Mouse (Mus musculus) gastrocnemius, adult 8-10 months (tissue): ENCODE measurements around the gene Prss32. TPM values are rescaled to one million over a fixed set of nuclear protein-coding genes. Genes with fewer than 3 reads are reported as not detected.
"Not testable (repeated sequence)": the region's sequence is repeated elsewhere in the genome, so short reads cannot be mapped to it uniquely, and the experiment has no call there.

ENCODE experiments used
- DNase-seq, 2 experiments: peaks; one replicate each; pipeline ENCODE4 v3.0.0; 2022; ENCODE audit warnings: low spot score in 2 of 2
- microRNA-seq: library from miRNA; unstranded; fragments of <30 nt; microRNA quantifications from one replicate; pipeline ENCODE4 v1.2.0, GENCODE M21; 2022
- total RNA-seq, 4 experiments: library from RNA; stranded (reverse); gene quantifications; 2 replicates each; pipeline ENCODE4 v1.2.4; 2022

Prss32 gene
- total RNA-seq, 4 experiments from 2014 or later, result not detected

DNA sequence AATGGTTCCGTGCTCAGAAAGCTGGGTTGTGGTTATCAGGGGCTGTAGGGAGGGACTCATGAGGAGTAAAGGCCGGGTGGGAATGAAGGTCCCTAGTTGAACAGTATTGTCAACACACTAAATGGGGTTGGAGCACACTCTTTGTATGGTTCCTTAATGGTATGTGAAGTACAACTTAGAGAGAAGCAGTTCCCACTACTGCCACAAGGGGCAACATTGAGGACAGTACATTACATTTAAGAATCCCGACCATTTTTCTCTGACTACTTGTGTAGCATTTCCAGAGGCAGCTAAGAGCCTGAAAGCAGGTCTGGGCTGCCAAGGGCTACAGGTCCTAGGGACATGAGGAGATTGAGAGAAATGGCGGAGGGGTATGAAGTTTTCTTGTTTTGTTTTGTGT, 2.5 kb upstream of the Prss32 start:
- DNase-seq, result peak in 1 of 2 experiments; percentile 37

- no peak for DNase-seq
These were observed 379 bp upstream of the Prss32 start for GRCm38 (mm10) chr17:23843141-23843811.

DNA sequence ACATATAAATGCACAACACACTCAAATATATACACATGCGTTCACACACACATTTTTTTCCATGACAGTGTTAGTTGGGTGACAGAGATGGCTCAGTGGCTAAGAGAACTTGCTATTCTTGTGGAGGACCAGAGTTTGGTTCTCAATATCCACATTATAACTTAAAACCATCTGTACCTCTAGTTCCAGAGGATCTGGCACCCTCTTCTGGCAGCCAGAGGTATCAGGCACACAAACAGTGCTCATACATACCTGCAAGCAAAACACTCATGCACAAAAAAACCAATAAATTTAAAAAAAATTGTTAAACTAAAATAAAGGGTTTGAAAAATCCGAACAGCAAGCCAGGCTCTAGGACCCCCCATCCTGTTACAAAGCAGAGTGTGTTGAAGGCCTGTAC, 6.4 kb downstream of the Prss32 start:
- no peak for DNase-seq

DNA sequence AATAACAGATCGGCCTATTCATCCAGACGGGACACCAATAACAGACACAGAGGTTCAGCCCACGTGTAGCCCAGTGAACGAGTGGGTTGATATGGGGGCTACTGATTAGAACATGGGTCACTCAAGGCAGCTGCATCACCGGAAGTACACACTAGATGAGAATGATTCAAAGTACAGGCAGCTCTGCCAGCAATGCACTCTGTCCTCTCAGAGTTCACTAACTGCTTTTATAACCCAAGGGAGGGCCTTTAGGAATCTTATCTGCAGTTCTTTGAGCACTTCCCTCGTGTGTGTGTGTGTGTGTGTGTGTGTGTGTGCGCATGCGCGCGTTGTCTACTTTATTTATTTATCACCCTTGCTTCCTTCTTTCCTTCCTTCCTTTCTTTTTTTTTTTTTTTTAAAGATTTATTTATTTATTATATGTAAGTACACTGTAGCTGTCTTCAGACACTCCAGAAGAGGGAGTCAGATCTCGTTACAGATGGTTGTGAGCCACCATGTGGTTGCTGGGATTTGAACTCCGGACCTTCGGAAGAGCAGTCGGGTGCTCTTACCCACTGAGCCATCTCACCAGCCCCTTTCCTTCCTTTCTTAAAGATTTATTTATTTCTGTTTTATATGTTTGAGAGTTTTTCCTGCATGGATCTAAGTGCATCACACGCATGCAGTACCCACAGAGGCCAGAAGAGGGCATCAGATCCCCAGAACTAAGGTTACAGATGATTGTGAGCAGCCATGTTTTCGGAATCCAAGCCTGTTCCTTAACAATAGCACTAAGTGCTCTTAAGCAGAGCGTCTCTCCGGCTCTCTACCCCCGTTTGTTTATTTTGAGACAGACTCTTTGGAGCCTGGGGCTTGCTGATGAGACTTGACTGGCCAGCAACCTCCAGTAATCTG, 7.4 kb downstream of the Prss32 start:
- DNase-seq, result peak; percentile 30 to 40

- DNase-seq, result no peak
These were observed 9.6 kb downstream of the Prss32 start for GRCm38 (mm10) chr17:23853292-23853691.

DNA sequence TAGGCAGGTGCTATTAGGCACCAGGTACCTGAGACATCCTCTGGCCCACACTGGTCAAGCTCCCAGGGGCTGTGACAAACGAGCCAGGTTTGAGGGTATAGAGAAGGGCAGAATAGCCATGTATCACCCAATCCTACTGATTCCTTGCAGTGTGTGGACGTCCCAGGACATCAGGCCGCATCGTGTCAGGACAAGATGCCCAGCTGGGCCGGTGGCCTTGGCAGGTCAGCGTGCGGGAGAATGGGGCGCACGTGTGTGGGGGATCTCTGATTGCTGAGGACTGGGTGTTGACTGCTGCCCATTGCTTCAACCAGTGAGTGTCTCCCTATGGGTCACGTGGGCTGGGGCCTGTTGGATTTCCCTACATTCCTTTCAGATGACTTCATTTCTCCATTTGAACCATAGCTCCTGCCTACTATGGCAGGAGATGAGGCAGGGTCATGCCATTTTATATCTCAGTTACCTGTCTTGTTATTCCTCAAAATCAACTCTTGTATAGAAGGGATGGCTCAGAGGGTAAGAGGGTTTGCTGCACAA, 10.6 kb downstream of the Prss32 start:
- no peak for DNase-seq

DNA sequence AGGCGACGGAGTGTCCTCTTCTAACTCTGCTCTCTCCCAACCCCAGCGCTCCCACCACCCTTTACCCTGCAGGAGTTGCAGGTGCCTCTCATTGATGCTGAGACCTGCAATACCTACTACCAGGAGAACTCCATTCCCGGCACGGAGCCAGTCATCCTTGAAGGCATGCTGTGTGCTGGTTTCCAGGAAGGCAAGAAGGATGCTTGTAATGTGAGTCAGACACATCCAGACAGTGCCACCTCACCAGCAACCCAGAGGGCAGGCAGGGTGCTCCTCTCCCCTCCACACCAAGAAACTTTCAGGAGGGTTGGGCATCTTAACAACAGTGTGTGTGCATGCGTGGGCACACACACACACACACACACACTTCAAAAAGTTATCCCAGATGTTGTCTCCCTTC, 13.5 kb downstream of the Prss32 start:
- no peak for DNase-seq

- no peak for DNase-seq
These were observed 14.3 kb downstream of the Prss32 start for GRCm38 (mm10) chr17:23857913-23858312.

DNA sequence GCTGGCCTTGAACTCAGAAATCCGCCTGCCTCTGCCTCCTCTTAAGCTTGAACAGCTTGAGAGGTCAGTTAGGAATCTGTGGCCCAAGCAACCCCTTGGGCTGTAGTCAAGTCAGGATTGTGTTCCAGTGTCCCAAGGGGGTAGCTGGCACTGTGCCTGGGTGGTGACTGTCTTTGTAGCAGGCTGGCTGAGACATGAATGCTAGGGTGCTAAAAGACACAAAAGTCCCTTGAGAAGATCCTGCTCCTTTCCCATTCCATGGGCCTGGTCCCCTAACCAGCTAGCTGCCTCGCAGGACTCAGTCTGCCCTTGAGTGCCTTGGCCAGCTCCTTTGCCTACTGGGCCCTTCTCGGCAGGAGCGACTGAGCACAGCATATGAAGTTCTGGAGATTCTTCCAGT, 19.3 kb downstream of the Prss32 start:
- no peak for DNase-seq

DNA sequence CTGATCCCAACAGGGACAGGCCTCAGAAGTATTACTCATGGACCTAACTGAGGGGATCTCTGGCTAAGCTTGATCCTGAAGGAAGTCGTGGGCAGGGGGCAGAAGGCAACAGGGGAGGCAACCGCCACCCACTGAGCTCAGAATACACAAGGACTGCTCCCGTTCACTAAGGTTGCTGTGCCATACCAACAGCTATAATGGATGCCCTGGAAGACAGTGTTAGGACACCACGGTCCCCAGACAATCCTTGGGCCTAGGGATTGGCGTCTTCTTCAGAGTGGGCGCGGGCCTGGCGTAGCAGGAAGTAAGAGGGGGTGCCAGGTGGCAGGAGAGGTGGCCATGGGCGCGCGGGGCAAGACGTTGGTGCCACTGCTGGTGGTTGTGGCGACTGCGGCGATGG, 24.1 kb downstream of the Prss32 start, which contains the start of gene Prss21:
Gene Prss21, plus strand, starts transcription at position 301 of the 400 bp plus-strand sequence.
- DNase-seq, result no peak

DNA sequence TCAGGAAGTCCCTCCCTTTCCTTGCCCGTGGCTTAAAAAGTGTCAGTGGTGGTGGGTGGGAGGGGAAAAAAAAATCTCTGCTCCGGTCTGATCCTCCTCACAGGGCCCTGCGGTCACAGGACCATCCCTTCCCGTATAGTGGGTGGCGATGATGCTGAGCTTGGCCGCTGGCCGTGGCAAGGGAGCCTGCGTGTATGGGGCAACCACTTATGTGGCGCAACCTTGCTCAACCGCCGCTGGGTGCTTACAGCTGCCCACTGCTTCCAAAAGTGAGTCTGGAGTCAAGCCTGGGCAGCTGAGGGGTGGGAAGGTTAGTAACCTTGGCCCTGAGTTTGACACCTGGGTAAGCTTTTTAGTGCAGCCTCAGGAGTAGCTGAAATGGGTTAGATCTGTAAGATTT, 24.9 kb downstream of the Prss32 start:
- DNase-seq, result no peak

- DNase-seq, result peak in 1 of 2 experiments; percentile 17
These were observed 30.5 kb downstream of the Prss32 start for GRCm38 (mm10) chr17:23873884-23874856.

GRCm38 (mm10) chr17:23876741-23877140, 33.1 kb downstream of the Prss32 start:
- no peak for DNase-seq

GRCm38 (mm10) chr17:23877166-23877565, 33.5 kb downstream of the Prss32 start:
- DNase-seq, result no peak

GRCm38 (mm10) chr17:23880576-23880975, 36.9 kb downstream of the Prss32 start, which contains the start of the genes Dcpp1 and Dcpp2:
TSS of gene Dcpp1 (plus strand) at chr17:23880876.
TSS of gene Dcpp2 (plus strand) at chr17:23880880.
- not testable (repeated sequence) for DNase-seq

Small RNA genes lying within 50 kb of the gene (microRNA-seq; reads per million reads assigned to microRNA genes)
- gene Mir5125, result not detected

Other genes starting within 250 kb of the Prss32 start
- gene Zfp13, start 244.4 kb upstream of the Prss32 start, total RNA-seq, result 1 to 10 TPM; 2.8 to 3.9 (median 3.2) TPM
- not detected for gene Zscan10, start 243.0 kb upstream of the Prss32 start, total RNA-seq
- not detected for gene Mmp25, start 198.6 kb upstream of the Prss32 start, total RNA-seq
- gene Bicdl2, start 183.3 kb upstream of the Prss32 start, total RNA-seq, result not detected
- gene Hcfc1r1, start 170.3 kb upstream of the Prss32 start, total RNA-seq, result 100 to 1,000 TPM; 108 to 127 (median 120) TPM
- gene Thoc6, start 170.0 kb upstream of the Prss32 start, total RNA-seq, result 1 to 10 TPM; 6.7 to 7.9 (median 7.3) TPM
- gene Tnfrsf12a, start 166.4 kb upstream of the Prss32 start, total RNA-seq, result 10 to 100 TPM; 26.6 to 49.4 (median 30.1) TPM
- gene Cldn6, start 164.6 kb upstream of the Prss32 start, total RNA-seq, result not detected
- gene Cldn9, start 159.8 kb upstream of the Prss32 start, total RNA-seq, result under 1 TPM in 1 of 4 experiments, not detected in 3; 0.36 TPM
- not detected for gene 1520401A03Rik, start 121.1 kb upstream of the Prss32 start, total RNA-seq
- under 1 TPM; 0.17 to 0.65 (median 0.40) TPM for gene Pkmyt1, start 117.5 kb upstream of the Prss32 start, total RNA-seq
- 1 to 10 TPM; 1.5 to 2.5 (median 1.9) TPM for gene Paqr4, start 103.0 kb upstream of the Prss32 start, total RNA-seq
- gene Kremen2, start 98.0 kb upstream of the Prss32 start, total RNA-seq, result not detected
- 10 to 100 TPM; 48.7 to 63.8 (median 54.3) TPM for gene Flywch1, start 72.3 kb upstream of the Prss32 start, total RNA-seq
- gene Flywch2, start 57.8 kb upstream of the Prss32 start, total RNA-seq, result not detected
- 100 to 1,000 TPM; 152 to 180 (median 170) TPM for gene Srrm2, start 53.3 kb upstream of the Prss32 start, total RNA-seq
- 100 to 1,000 TPM; 403 to 511 (median 426) TPM for gene Elob, start 14.7 kb upstream of the Prss32 start, total RNA-seq
- not detected for gene Prss33, start 7.8 kb upstream of the Prss32 start, total RNA-seq
- gene Prss41, start 317 bp downstream of the Prss32 start, total RNA-seq, result under 1 TPM in 2 of 4 experiments, not detected in 2; 0.68 to 0.85 TPM
- not detected for gene Prss21, start 24.2 kb downstream of the Prss32 start, total RNA-seq
- gene Dcpp1, start 37.0 kb downstream of the Prss32 start, total RNA-seq, result not detected
- gene Dcpp2, start 37.0 kb downstream of the Prss32 start, total RNA-seq, result not detected
- not detected for gene Dcpp3, start 73.6 kb downstream of the Prss32 start, total RNA-seq
- not detected for gene Sbp, start 97.8 kb downstream of the Prss32 start, total RNA-seq
- gene Sbpl, start 111.4 kb downstream of the Prss32 start, total RNA-seq, result not detected
- not detected for gene Prss30, start 136.7 kb downstream of the Prss32 start, total RNA-seq
- not detected for gene Prss22, start 154.2 kb downstream of the Prss32 start, total RNA-seq
- not detected for gene Prss27, start 194.3 kb downstream of the Prss32 start, total RNA-seq
- 1 to 10 TPM; 5.8 to 8.0 (median 6.1) TPM for gene Kctd5, start 229.6 kb downstream of the Prss32 start, total RNA-seq